Mouse (Mus musculus): ENCODE data around the gene Svep1.

Svep1 gene

DNA sequence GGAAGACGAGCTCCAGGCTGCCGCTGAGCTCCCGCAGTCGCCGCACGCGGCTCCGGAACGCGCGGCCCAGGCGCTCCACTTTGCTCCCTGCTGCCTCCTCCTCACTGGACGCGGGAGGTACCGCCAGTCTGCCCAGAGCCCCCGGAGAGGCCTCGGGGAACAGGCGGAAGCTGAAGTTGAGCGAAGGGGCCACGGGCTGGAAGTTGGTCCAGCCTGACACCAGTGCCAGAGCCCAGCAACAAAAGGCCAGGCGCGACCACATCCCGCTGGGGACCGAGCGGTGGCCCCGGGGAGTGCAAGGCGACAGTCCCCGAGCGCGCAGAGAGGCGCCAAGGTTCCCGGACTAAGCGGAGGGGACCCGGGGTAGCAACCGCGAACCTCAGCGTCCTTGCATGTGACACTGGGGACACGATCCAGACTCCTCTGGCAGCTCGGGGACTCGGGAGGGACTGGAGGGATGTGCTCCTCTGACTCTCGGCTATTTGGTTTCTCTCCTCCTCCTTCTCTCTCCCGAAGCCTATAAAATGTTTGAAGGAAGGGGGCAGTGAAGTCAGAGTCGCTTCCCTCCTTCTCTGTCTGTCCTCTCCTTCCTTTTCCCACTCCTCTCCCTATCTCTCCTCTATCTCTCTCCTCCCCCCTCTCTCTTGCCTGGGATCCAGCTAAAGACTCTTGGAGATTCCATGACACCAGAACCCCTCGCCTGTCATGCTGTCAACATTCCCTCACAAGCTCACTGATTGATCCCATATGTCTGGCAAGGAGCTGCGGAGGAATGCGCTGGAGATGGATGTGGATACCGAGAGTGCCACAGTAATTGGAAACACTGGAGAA, at the start of gene Svep1:
TSS of gene Svep1 (minus strand) at position 745 of the 831 bp plus-strand sequence.
- peak; percentile 28 for DNase-seq

GRCm38 (mm10) chr4:58253410-58253809, 46.8 kb upstream of the Svep1 start:
- DNase-seq = peak; percentile 50

DNA sequence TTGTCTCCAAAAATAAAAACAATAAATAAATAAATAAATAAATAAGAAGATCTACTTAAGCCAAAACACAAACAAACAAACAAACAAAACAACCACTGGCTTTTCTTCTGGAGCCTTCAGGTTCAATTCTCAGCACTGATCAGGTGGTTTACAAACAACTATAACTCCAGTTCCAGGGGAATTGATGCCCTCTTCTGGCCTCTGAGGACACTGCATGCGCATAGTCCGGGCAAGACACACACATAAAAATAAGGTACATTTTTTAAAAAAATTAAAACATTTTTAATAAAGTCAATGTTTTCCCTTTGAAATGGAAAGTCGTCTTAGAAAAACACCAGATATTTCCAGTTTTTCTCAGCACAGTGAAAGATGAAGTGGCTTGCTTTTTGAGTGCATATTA, 45.7 kb upstream of the Svep1 start:
- DNase-seq = peak; percentile 43

GRCm38 (mm10) chr4:58245544-58245943, 38.9 kb upstream of the Svep1 start:
- no peak for DNase-seq

DNA sequence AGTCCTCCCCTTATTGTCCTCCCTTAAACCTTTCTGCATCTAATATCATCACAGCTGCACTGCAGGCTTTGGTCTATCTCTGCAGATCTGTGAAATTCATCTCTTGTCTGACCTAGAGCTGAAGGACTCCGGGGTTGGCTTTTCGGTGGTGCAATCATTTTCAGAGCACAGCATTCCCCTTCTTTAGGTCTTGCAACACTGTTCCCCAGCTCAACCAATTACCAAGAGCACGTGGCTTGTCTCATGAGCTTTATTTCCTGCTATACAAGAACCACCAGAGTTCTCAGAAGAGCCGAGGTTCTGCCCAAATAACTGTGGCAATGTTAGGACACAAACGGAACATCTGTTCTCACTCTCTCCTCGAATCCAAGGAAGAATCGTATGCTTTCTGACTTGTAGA, 33.8 kb upstream of the Svep1 start:
- no peak for DNase-seq

GRCm38 (mm10) chr4:58235828-58236227, 29.2 kb upstream of the Svep1 start:
- no peak for DNase-seq

DNA sequence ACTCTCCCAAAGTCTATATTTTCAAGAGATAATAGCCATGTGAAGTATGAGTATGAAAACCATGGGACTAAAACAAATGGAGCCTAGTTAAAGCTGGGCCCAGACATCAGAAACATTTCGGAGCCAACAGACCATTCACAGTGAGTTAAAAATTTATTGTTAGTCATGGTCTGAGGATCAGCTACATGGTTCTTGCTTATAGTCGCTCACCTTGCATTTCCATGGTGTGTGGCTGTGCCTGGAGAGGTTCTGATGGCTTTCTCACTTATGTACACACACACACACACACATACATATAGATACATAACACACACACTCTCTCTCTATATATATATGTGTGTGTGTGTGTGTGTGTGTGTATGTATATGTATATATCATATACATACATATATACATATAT, 16.8 kb upstream of the Svep1 start:
- no peak for DNase-seq

DNA sequence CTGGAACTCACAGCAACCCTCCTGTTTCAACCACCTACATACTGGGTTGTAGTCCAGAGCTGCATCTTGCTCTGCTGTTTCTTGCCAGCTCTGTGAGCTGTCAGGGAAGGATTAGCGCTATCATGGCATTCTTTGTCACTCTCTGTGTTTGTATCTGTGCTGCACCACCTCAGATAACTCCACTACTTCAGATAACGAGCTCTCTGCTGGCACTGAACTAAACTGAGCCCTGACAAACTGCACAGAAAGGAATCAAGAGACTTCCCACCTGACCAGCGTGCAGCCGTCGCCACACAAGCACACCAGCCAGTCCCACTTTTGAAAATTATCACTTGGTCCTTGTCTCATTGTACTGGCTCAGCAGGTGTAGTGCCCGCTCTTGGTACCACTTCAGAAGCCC, 4.7 kb upstream of the Svep1 start:
- DNase-seq = no peak

DNA sequence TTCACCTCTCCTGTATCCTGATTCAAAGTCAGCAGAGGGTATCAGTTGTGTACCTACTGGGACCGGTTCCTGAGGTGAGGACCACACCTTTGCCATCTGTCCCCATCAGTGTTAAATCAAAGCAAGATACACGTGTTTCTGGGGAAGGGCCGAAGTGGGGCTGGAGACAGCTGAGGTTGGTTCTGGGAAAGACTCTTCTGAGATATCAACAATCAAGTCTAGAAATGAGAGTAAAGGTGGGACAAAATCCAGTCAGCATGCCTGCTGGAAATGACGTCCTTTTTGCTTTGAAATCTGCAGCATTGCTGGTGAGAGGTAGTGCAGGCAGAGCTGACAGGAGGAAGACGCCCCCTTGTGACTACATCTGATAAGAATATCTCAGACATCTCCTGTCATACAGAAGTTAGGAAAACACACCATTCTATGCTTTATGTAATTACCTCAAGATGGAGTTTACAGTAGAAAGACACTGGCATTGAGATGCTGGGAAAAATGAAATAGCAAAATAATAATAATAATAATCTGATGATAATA, 4.0 kb upstream of the Svep1 start:
- peak; percentile 7 for DNase-seq

DNA sequence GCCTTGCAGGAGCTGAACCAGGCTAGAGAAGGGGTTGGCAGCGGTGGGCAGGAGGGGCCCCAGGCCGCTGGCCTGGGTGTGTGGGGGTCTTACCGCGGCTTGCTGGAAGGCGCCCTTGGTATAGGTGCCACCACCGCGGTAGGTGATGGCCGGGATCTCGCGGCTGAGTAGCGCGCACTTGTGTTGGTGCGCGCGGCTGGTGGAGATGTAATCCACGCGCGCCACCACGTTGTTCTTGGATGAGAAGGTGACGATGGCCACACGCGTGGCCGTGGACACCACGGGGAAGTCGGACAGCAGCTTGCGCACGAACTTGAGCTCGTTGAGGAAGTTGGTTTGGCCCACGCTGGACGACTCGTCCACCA, 927 bp downstream of the Svep1 start:
- peak; percentile 11 for DNase-seq

DNA sequence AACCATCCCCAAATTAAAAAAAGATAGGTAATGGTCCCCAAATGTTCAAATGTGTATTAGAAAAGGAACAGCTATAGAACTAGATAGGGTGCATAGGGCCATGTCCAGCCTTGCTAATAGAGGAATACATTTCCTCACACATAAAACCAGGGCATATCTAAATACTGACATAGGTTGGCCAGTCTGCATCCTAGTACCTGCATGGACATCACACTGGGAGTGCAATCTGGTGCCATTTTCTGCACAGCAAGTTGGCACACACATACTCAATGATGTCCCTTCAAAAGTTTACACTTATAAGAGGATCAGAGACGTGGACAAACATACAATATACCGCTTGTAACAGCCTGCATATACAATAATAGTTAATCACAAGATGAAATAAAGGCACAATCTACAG, 5.0 kb downstream of the Svep1 start:
- DNase-seq = no peak

- DNase-seq = no peak
Measured at GRCm38 (mm10) chr4:58200826-58201225, 5.8 kb downstream of the Svep1 start.

DNA sequence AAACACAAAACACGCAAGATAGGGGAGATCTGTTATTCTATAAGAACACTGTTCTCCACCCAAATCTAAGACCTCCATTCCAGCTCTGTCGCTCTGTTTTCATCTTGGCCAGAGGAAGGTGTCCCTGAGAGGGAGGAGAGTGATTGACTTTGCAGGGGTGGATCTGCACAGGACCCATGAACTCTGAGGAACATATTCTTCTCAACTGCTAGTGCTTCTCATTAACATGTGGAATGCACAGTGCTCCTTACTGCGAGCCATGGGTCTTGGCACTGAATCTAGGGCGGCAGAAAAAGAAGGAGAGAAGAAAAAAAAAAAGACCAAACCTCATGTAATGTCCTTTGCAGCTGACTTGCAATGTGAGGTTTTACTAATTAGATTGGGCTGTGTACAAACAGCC, 9.4 kb downstream of the Svep1 start:
- DNase-seq = no peak

DNA sequence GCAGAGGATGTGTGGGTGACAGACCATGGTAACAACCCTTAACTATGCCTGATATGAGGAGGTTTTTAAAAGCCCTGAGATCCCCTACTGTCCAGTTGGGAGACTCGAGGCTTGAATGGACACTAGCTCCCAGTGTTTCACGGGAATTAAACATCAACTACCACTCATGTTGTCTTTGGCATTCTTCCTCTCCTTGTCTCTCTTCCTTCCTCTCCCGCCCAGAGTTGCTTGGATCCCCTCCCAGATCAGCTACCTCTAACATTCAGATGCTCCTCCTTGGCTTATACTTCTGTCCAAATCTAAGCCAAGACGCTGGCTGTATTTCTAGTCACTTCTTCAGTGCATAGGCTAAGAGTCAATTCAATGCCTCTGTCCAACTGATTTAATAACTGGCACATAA, 9.9 kb downstream of the Svep1 start:
- no peak for DNase-seq

GRCm38 (mm10) chr4:58195936-58196335, 10.7 kb downstream of the Svep1 start:
- no peak for DNase-seq

GRCm38 (mm10) chr4:58189281-58189680, 17.4 kb downstream of the Svep1 start:
- DNase-seq = no peak

DNA sequence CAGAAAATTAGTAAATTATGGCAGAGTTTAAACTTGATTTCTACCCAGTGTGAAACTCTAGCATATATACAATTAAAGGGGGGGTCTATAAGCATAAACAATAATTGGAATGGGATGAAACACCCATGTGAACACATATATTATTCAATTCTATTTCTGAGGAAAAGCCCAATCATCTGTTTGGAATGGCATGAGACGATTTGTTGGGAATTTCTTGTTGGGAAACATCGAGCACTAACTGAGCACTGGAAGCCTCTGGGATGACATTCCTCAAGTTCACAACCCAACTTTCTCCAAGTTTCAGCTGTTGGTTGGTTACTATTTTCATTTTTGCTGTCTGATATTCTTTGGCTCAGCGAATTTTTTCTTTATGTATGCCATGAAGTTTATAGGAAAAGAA, 21.3 kb downstream of the Svep1 start:
- DNase-seq = no peak

DNA sequence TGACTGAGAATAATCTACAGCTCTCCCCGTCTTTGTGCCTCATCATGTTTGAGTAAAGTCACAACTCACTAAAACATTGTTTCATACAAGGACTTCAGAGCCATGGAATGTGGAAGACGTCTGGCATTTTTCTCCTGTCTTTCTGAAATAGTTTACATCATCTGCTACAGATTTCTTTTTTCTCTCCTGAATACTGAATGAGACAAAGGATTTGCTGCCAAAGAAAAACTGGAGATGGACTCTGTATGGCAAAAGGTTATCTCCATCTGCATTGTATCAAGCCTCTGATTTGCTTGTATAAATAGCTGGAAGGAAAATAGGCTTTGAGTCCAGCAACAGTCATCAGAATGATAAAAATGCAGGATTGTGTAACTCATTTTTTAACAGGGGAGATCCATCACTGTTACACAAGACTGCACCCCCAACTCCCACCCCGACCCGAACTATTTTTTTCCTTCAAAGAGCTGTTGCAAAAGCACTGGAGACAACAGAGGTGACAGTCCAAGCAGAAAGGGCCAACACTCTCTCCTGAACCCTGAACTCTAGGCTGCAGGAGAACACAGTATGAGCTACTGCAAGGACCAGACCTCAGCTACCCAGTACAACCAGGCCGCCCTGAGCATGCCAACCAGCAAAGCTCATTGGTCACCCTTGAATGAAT, 21.8 kb downstream of the Svep1 start:
- no peak for DNase-seq

DNA sequence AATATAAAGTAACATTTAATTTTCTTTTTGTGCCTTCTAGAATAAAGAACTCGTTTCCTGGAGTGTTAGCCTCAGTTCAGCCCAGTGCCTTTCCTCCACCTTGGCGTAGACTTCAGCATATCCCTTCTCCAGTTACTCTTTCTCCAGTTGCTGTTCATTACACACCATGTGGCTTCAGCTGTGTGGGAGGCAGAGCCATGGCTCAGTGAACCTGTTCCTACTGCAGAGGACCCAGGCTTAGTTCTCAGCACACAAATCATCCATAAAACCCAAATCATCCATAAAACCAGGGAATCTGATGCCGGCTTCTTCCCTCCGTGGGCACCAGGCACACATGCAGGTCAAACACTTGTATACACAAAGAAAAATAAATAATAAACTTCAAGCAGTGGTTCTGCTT, 22.8 kb downstream of the Svep1 start:
- no peak for DNase-seq

GRCm38 (mm10) chr4:58178489-58178888, 28.2 kb downstream of the Svep1 start:
- DNase-seq = no peak

GRCm38 (mm10) chr4:58177256-58177655, 29.4 kb downstream of the Svep1 start:
- DNase-seq = no peak

GRCm38 (mm10) chr4:58174435-58174987, 32.1 kb downstream of the Svep1 start:
- no peak for DNase-seq

DNA sequence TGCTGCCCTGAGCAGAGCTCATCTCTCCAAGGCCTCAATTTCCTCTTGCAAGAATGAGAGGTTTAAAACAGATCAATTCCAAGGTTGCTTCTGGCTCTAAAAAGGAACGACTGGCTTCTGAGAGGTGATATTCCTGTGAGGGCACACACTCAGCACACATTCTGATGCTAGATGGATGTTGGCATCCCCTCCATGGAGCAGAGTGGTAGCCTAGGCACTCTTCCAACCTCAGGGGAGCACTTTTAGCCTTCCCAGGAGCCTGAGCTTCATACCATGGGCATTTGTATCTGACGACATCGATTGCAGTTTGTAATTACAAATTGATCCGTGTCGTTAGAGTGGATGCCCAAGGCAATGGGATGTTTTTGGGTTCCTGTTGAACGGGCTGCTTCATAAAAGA, 33.3 kb downstream of the Svep1 start:
- DNase-seq = no peak

DNA sequence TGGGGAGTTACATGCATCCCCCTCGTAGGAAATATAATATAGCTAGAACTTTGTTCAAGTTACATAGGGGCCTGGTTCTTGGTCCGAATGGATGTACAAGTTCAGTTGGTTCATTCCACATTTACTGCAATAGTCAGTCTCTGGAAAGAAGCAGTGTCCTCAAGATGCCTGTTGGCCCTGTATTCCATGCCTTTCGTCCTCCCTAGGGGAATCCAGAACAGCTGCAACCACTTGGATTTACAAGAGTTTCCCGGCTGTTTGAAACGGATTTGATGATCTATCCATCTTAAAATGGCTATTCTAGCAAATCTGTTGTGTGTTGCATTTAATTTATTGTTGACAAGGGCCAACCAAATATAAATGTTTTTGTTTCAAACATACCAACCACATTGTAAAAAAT, 36.2 kb downstream of the Svep1 start:
- no peak for DNase-seq

Measured in thymus, postnatal 4 days (tissue).